Mouse (Mus musculus): ENCODE data around the gene Macrod1.
A peak's percentile ranks its signal among the peaks of the same experiment; 100 is the strongest.
"Not testable (repeated sequence)": the region's sequence is repeated elsewhere in the genome, so short reads cannot be mapped to it uniquely, and the experiment has no call there.

The Macrod1 gene

DNA sequence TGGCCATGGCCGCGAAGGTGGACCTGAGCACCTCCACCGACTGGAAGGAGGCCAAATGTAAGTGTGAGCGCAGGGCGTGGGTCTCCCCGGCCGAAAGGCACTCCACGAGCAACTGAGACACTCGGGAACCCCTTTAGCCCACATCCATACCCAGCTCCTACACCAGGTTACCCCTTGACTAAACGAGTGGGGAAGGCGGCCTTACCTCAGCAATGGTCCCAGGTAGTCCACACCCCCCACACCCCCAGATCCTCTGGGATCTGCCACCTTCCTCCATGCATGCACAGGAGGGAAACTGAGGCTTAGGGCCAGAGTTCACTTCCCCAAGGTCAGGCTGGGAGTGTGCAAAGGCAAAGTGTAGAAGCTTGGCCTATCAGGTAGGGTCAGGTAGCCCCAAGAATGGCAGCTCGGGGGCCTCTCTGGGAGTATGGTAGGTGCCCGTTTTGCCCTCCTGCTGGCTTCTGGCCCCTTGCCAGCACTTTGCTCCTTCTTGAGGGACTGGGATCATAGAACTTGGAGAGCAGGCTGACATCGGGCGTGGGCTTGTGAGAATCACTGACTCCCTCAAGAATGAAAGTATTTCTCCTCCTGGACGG lies 614 bp downstream of the Macrod1 start:
- no peak for DNase-seq (ENCODE audit: low spot score)

DNA sequence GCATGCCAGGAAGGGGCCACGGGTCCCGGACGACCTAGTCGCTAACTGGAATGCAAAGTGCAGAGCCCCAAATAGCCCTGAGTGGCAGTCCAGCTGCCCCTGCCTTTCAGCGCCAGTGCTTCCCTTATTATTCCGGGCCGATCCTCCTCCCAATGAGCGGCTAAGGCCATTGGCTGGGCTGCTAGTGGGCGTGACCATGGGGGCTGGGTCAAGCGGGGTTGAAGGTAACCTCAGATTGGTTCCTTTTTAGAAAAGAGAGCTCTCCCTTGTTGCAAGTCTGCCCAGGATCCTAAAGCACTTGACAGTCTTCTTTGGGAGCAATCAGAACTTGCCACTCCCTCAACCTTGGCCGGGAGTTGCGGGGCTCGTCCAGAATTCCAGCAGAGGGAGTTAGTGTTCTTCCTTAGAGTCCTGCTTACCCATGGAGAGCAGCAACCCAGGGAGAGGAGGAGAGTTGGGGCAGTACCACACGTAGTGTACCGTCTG lies 1.2 kb downstream of the Macrod1 start:
- DNase-seq (ENCODE audit: low spot score): peak; percentile 85

DNA sequence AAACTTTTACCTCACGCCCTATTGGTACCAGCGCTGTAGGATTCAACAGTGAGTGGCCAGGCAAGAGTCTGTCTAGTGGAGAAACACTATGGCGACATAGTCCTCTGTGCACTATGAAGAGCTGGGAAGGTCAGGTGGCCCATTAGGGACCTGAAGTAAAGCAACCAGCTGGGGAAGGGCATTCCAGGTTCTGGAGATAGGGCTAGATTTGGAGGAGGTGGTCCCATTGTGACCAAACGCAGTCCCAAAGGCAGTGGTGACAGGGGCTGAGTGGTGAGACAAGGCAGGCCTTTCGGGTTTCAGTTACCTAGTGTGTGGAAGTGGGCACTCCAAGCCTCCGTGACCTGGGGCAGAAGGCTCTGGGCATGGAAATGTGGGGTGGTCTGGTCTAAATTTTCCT lies 1.9 kb downstream of the Macrod1 start:
- no peak for DNase-seq (ENCODE audit: low spot score)

DNA sequence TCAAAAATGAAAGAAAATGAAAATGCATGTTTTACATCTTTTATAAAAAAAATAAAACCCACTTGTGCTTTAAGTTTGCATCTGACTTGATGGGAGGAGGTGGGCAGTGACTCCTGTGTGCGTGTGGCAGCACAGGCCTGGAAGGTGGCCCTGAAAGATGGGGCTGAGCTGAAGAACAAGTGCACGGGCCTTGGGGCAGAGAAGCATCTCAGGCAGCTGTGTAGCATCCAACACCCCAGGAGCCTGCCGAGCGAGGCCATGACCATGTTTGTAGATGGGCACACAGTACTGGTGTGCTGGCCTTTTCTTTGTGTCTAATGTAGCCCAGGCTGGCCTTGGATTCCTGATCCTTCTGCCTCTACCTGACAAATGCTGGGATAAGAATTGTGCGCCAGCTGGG lies 5.5 kb downstream of the Macrod1 start:
- DNase-seq (ENCODE audit: low spot score): no peak

DNA sequence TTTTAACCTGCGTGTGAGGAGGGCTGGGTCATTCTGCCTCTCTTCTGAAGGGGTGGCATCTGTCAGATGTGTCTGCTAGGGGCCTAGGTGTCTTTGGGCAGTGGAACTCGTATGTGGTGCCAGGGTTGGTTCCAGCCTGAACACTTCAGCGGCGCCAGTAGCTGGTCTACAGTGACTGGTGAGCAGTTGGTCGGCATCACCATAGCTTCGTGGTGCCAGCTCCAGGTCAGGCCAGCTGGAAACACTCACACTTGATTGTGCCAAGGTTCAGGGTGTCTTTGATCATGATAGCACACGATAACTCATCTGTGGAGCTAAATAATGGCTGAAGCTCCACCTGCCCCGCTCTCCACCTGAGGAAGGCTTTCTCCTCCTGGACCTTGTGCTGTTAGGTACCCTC lies 6.3 kb downstream of the Macrod1 start:
- no peak for DNase-seq (ENCODE audit: low spot score)

DNA sequence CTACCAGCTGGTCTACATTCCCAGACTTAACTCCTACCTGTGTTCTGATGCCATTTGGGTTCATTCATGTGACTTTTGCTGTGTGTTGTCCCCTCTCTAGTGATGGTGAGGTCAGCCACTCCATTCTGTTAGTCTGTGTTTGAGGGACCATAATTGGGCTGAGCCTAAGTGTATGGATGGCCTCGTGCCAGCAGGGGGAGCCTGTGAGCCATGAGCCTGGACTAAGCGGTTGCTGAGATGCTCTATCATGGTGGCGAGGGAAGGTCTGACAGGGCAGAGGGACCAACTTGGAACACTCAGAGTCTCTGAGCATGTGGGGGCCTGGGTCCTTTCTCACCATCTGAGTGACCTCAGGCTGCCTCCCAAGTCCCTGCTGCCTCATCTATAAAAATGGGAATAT lies 8.0 kb downstream of the Macrod1 start:
- peak; percentile 81 for DNase-seq (ENCODE audit: low spot score)

DNA sequence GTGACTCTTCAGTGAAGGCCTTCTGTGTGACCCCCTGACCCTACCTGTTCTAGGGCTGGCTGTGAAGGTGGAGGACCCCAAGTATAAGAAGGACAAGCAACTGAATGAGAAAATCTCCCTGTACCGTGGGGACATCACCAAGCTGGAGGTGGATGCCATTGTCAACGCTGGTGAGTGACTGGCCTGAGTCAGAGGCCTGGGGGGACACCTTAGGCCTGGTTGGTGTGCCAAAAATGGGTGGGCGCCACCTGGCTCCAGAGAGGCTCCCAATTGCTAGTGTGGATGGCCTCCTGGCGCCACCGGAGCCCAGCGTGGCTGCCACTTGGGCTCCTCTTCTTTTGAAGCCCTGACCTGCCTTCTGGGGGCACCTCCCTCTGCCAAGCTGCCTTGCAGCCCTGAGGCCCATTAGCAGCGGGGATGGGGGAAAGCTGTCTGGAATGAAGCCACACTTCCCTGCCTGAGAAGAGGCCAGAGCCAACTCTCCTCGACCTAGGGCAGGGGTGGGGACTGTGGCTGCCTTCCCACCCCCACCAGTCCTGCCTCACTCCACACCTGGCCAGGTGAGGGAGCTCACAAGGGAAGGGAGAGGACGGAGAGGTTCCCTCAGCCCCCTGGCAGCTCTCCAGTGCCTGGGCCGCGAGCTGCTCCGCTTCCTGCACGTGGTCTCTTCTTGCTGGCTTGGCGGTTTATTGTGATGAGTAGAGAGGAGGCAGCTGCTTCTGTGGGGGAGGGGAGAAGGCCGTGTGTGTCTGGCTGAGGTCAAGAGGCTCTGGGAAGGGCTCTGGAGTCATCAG lies 9.6 kb downstream of the Macrod1 start:
- peak; percentile 42 for DNase-seq (ENCODE audit: low spot score)

DNA sequence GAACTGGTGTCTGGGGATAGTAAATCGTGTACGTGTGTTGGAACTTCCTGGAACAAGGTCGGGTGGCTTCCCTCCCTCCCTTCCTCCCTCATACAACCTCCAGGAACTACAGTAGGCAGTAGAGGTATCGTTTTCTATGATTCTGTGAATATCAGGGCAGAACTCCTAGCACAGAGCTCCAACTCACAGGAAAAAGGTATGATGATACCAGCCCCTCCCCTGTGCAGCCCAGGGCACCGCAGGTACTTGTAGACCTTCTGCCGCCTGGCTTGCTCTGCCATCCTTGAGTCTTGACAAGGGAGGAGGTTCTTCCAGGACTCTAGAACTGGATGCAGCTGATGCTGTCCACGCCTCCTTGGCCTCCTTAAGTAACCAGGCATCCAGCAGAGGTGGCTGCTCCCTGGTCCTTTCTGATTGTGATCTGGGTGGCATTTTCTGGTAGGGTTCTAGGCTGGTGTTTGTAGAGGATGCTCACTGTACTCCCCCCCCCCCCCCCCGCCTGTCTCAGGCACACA lies 10.3 kb downstream of the Macrod1 start:
- no peak for DNase-seq (ENCODE audit: low spot score)

DNA sequence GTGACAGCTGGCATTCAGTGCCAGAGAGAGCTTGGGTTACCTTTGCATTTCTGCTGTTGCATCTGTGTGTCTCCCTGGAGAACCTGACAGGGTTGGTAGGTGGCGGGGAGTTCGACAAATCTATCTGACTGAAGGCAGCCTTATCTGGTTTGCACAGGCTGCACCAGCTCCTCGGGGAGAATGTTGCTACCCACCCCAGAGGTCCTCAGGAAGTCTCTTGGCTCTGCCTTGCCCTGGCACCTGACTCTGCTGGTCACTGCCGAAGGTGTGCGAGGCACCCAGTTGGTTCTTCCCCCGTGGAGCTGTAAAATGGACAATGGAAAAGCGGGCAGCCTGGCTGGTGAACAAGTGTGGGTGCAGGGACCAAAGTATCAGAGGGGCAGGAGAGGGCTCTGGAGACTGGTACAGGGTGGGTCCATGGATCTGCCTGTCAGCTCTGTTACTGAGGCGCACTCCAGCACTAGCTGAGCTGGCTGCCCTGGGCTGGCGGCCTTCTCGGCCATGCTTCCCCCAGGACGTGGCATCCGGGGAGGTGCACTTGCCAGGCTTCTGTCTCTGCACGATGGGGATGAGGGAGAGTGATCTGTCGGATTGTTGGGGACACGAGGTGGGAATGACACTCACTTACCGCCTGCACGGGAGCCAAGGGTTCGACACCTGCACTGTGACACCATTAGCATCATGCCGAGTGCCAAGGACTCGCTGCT lies 10.9 kb downstream of the Macrod1 start:
- DNase-seq (ENCODE audit: low spot score): no peak

DNA sequence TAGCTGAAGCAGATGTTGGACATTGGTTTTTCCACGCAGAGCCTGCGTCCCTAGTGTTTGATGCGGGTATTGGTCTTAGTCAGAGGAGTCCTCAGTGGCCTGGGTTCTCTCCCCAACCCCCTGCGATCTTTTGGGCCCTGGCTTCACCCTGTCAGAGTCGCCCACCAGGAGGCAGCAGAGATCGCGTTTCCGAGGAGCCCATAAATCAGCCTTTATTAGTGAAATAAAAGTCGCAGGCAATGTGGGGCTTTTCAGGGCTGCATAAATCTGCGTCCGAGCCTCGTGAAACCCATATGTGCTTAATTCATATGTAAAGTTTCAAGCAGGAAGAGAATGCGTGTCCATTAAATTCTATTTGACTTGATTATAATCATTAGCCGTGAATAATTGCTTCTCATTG lies 11.5 kb downstream of the Macrod1 start:
- peak; percentile 80 for DNase-seq (ENCODE audit: low spot score)

DNA sequence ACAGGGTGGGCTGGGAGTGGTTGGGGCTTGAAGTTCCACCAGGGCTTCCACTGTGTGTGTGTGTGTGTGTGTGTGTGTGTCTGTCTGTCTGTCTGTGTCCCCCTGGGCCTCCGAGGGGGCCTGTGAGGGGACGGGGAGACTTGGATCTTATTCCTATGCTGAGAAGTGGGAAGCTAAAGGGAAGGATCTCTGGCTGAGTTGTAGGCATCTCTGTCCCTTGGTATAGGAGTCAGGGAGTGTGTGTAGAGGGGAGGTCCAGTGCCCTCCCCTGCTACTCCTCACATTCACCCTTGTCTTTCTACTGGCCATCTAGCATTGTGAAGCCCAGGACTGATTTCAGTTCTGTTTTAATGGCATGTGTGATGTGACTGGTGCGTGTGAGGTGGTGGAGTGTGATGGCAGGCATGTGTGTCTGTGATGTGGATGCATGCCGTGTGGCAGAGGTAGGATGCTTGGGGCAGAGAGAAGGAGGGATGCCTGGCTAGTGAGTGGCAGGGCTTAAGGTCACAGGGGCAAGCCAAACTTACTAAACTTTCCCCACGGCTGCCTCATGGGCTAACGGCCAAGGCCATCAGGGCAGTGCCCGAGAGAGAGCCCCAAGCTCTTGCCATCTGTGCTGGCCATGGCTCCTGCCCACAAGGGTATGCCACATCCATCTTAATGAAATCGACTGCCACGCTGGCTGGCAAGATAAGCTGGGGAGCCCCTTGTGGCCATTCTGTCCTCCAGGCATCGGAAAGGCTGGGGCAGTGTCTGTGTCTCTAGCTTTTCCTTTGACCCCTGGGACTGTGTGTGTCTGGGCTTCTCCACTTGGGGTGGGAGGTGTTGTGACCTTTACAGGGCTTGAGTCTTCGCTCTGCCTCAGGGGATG lies 12.3 kb downstream of the Macrod1 start:
- no peak for DNase-seq (ENCODE audit: low spot score)

DNA sequence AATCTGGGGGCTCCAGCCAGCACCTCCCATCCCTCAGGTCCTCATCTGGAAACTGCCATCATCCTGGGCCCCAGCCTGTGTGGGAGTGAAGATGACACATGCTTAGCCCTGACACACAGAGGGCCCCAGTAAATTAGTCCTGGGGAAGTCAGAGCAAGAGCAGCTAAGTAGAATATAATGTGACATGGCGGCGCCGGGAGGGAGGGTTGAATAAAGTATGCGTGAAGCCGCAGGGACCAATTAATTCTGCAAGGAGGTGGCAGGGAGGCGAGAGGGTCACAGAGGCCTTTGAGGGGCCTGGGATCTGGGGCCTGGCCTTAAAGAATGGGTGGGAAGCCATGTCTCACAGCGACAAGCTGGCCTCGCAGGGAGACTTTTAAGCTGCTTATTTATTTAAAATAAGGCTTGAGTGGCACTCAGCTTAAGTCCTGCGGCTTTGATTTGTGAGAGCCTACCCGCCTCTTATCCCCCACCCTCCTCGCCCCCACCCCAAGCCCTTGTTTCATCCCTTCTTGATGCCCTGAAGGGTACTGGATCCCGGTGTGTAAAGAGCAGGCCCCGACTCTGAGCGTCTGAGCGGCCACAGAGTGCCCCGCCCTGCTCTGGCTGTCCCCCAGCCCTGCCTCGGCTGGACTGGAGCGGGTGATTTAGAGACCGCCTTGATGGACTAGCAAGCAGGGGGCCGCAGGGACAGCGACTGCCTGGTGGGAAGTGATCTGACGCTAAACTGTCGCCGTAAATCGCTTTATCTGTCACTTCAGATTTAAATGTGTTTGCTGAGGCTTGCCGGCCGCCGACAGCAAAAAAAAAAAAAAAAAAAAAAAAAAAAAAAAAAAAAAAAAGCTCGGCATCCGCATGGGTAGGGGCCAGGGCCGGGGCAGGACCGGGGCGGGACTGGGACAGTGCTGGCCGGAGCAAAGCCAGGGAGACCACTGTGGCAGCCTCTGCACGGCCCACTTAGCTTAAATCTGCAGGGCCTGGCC lies 13.5 kb downstream of the Macrod1 start:
- DNase-seq (ENCODE audit: low spot score): no peak

DNA sequence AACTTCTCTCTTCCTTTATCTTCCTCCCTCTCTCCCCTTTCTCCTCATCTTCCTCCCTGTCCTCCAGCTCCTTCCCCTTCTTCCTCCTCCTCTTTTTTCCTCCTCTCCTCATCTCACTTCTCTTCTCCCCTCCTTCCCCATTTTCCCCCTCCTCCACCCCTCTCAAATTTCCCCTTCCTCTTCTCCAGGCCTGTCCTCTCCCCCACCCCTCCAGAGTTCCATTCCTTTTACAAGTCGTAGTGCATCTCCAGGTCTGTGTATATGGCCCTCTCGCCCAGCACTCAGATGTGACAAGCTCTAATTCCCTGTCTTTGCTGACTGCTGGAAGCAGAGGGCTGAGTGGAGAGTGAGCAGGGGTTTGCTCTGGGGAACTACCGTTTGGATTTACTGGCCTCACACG lies 14.2 kb downstream of the Macrod1 start:
- DNase-seq (ENCODE audit: low spot score): no peak

DNA sequence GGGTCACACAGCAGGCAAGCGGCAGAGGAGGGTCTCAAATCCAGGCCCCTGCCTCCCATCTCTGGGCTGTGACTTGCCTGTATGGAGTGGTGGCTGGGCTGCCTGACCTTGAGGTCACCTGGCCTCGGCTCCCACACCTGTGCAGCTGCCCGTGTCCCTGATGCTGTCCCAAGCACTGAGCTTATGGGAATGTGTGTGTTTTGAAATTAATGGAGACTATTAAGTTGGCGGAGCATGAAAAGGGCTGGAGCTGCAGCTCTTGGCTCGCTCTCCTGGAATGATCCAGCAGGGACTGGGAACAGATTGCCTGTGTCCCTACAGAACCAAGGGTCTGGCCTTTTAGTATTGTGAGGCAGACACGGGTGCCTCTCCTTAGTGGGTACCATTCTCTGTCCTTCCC lies 15.6 kb downstream of the Macrod1 start:
- DNase-seq (ENCODE audit: low spot score): no peak

DNA sequence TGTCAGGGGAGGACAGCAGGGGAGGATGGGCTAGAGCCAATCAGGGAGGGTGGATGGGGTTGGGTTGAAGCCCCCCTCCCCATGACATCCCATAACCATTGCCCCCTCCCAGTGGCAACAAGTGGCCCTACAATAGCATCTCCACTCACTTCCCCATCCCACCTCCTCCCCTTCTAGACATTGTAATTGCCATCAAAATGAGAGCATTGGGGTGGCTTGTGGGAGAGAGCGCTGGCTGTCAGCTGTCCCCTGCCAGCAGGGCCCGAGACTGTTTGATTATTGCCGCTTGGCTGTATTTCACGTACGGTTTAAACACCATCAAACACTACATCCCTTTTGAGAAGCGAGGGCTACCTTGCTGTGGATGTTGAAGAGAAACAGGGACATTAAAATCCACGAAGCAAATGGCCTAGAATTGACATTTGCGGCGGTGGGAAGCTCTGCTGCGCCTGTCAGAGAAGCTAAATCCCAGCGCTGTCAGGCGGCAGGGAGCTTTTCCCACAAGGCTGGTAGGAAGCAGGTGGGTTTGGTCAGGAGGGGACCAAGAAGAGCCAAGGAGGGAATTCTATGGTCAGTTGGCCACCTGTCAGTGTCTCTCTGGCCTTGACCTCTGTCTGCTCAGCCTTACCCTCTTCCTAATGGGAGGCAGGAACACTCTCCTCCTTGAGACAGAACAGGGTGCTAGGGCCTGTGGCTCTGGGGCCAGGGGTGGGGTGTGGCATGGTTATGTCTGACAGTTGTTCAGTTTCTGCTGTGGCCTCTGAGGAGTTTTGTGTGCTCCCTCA lies 17.6 kb downstream of the Macrod1 start:
- no peak for DNase-seq (ENCODE audit: low spot score)

DNA sequence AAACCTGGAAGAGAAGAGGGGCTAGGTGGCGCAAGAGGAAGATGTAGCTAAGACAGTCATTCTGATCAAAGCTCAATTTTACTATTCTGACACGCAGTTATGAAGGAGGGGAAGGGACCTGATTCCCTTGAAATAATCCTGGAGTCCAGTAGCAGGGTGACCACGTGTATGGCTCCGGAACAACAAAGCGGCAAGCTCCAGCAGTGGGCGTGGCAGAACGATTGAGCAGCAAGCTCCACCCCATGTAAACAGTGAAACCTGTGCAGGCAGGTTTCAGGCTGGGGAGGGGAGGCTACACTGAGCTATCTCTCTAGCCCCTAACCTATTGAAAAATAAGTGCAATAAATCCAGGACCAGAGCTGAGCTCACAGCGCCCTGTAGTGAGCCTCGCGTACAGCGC lies 18.7 kb downstream of the Macrod1 start:
- not testable (repeated sequence) for DNase-seq (ENCODE audit: low spot score)

DNA sequence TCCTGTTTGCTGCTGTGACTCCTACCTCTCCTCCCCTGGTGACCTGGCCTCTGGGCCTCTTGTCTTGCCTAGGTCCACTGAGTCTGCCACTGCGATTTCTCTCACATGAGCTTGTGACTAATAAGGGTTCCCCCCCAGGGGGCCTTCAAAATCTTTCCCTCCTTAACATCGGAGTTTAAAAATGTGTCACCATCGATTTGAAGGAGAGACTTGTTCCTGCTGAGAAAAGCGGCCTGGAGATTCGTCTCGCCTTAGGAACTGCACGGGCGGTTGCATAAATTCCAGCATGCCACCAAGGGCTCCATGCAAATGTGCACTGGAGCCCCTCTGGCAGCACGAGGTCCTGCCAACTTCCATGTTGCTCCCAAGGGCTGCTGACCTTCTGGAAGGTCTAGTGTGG lies 21.1 kb downstream of the Macrod1 start:
- no peak for DNase-seq (ENCODE audit: low spot score)

DNA sequence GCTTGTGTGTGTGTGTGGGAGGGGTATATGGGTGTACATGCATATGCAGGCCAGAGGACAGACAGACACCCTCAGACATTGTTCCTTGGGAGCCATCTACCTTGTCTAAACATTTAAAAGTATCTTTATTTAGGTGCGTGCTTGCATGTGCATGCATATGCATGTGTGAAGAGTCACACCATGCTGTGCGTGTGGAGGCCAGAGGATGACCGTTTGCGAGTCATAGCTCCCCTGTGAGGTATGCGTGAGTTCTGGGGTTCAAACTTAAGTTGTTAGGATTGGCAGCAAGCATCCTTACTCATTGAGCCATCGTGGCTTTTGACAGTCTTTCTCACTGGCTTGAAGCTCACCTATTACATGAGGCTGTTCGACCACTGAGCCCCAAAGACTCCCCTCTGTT lies 21.7 kb downstream of the Macrod1 start:
- no peak for DNase-seq (ENCODE audit: low spot score)

DNA sequence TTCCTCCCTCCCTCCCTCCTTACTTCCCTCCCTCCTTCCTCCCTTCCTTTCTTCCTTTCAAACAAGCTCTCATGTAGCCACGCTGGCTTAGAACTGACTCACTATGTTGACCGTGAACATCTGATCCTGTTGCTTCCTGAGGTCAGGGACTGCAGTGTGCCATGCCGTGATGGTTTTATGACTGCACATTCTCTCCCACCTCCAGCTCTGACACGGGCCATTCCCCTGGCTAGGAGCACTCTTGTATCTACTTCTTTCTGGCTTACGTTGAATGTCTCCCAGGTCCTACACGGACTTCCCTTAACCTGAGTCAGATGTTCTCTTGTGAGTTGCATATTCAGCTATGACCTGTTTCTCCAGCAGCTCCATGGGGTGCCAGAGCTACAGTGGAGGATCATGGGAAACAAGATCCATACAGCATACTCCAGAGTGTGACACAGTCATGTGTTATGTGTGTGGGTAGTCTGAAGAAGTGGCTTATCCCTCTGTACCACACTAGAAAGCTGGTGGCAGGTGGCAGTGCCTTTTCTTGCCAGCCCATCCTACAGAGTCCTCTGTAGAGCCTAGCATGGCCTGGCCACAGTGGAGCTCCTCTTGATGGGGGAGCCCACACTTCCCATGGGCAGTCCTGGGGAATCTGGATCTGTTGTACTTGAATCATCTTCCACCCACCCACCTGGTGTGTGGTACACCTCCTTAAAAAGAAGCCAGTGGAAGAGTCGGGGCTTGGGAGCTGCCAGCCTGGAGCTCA lies 25.1 kb downstream of the Macrod1 start:
- no peak for DNase-seq (ENCODE audit: low spot score)
